ENCODE assay signal across 11 mouse cellular contexts in genomic region chr19:21127079-21127745, GRCm38 (mm10).
DNase-seq lines count a peak whose midpoint lies in the region; ATAC-seq and TF ChIP-seq lines count a peak whose summit lies in the region.
"Had no signal": no experiment of that assay in that cellular context is flagged by ENCODE, and none has a peak within 500 bp of the region (broad histone marks: within the 10 kb centered on the region; RNA-seq: fewer than 3 reads in every experiment).

No protein-coding gene starts in this region.

- no peak overlapping the region for H3K27ac ChIP-seq in heart, embryonic 12.5 days (ENCODE audit: poor library complexity, severe bottlenecking)
- H3K27ac ChIP-seq in spleen, adult 2 months (ENCODE audit: insufficient read depth, low read length): peak overlapping the region; percentile 55
- peak overlapping the region; percentile 51; the same call in 1 of the 2 replicates for H3K27ac ChIP-seq in lung, postnatal 0 days (ENCODE audit: low read length)
- H3K27ac ChIP-seq: hindbrain, embryonic 15.5 days had no signal

- H3K36me3 ChIP-seq in heart, embryonic 12.5 days: no peaks in the 10 kb centered on the region
- no peaks in the 10 kb centered on the region for H3K36me3 ChIP-seq in spleen, adult 2 months (ENCODE audit: control insufficient read depth, insufficient read depth, low read length)
- no peaks in the 10 kb centered on the region for H3K36me3 ChIP-seq in lung, postnatal 0 days (ENCODE audit: insufficient read depth, low read length)
- H3K36me3 ChIP-seq: hindbrain, embryonic 15.5 days had no signal

- H3K9ac ChIP-seq in heart, embryonic 12.5 days: no peak overlapping the region
- H3K9ac ChIP-seq in lung, postnatal 0 days (replicated peaks; ENCODE audit: low read depth): no peak overlapping the region
- H3K9ac ChIP-seq: hindbrain, embryonic 15.5 days had no signal

- peak; percentile 96 for DNase-seq in heart, adult 11 months
- no peak for DNase-seq in spleen, adult 2 months (ENCODE audit: low read depth in 1 of 2, low spot score in 2 of 2)
- no peak for DNase-seq in spleen, adult 12 weeks (ENCODE audit: low spot score)
- DNase-seq in lung, postnatal 0 days (ENCODE audit: low spot score): peak; percentile 83
- no peak for DNase-seq in left cerebral cortex, adult 11 months (ENCODE audit: low spot score)
- no peak for DNase-seq in left cerebral cortex, postnatal 25 days (ENCODE audit: low spot score in 2 of 2)
- DNase-seq in frontal cortex, postnatal 10 days (ENCODE audit: low spot score in 2 of 2): no peak
- DNase-seq: midbrain, embryonic 14.5 days had no signal

- no peak overlapping the region for H3K4me3 ChIP-seq in heart, embryonic 12.5 days
- no peak overlapping the region for H3K4me3 ChIP-seq in spleen, adult 2 months (ENCODE audit: extremely low read depth, insufficient read depth, insufficient read length)
- H3K4me3 ChIP-seq in lung, postnatal 0 days (ENCODE audit: low read depth, low read length): no peak overlapping the region
- H3K4me3 ChIP-seq: hindbrain, embryonic 15.5 days had no signal

- no peaks in the 10 kb centered on the region for H3K4me1 ChIP-seq in heart, embryonic 12.5 days (replicated peaks)
- H3K4me1 ChIP-seq in spleen, adult 2 months (ENCODE audit: control insufficient read depth, insufficient read depth, insufficient read length): no peaks in the 10 kb centered on the region
- H3K4me1 ChIP-seq in lung, postnatal 0 days (ENCODE audit: insufficient read depth, low read depth, low read length): no peaks in the 10 kb centered on the region
- H3K4me1 ChIP-seq: hindbrain, embryonic 15.5 days had no signal

- peak; percentile 85 for TF ChIP-seq EP300 in lung, postnatal 0 days (IDR thresholded peaks at IDR 0.05)

- H3K27me3 ChIP-seq in heart, embryonic 12.5 days (replicated peaks): no peaks in the 10 kb centered on the region
- H3K27me3 ChIP-seq in spleen, adult 2 months (ENCODE audit: control insufficient read depth, insufficient read depth, low read length): no peaks in the 10 kb centered on the region
- no peaks in the 10 kb centered on the region for H3K27me3 ChIP-seq in lung, postnatal 0 days (replicated peaks; ENCODE audit: insufficient read depth, low read length)
- H3K27me3 ChIP-seq: hindbrain, embryonic 15.5 days had no signal

- intact Hi-C loops in left cerebral cortex, postnatal 25 days (cut with DNase I): no loop called here

- no peaks in the 10 kb centered on the region for H3K9me3 ChIP-seq in heart, embryonic 12.5 days (replicated peaks)
- no peaks in the 10 kb centered on the region for H3K9me3 ChIP-seq in lung, postnatal 0 days (ENCODE audit: low read length)
- H3K9me3 ChIP-seq: hindbrain, embryonic 15.5 days had no signal

- no peak overlapping the region for H3K4me2 ChIP-seq in heart, embryonic 12.5 days
- no peak overlapping the region for H3K4me2 ChIP-seq in lung, postnatal 0 days (replicated peaks; ENCODE audit: low read depth, low read length)
- H3K4me2 ChIP-seq: hindbrain, embryonic 15.5 days had no signal

- no peak for TF ChIP-seq POLR2A in spleen, adult 2 months (IDR thresholded peaks at IDR 0.05; ENCODE audit: low read depth, low read length)

- no peak for TF ChIP-seq CTCF in spleen, adult 2 months (IDR thresholded peaks at IDR 0.05; ENCODE audit: extremely low read depth, insufficient read depth, insufficient read length, insufficient replicate concordance)
- TF ChIP-seq CTCF in lung, postnatal 0 days (IDR thresholded peaks at IDR 0.05): no peak

- ATAC-seq in heart, embryonic 12.5 days (ENCODE audit: insufficient number of reproducible peaks, low FRiP score): no peak
- peak; percentile 91 for ATAC-seq in lung, postnatal 0 days
- ATAC-seq: forebrain, embryonic 16.5 days had no signal

- 76% methylated on average over 8 of the region's 8 CpGs for WGBS in heart, embryonic 12.5 days
- WGBS in spleen, adult 2 months: 65% methylated on average over 8 of the region's 8 CpGs
- WGBS in lung, postnatal 0 days: 64% methylated on average over 8 of the region's 8 CpGs

Comparison
In these comparisons a context has a peak if more than half of its experiments do, and no peak if none do; other contexts are left out.
1. DNase-seq: peak in heart, adult 11 months (single experiment) and lung, postnatal 0 days (single experiment); none in spleen, adult 2 months (0 of 2), spleen, adult 12 weeks (single experiment), left cerebral cortex, adult 11 months (single experiment), left cerebral cortex, postnatal 25 days (0 of 2) and frontal cortex, postnatal 10 days (0 of 2).